Mouse (Mus musculus) common myeloid progenitor, adult 5-6 weeks (primary cell): ENCODE results near the gene Bckdha. TPM values are rescaled to one million over a fixed set of nuclear protein-coding genes. Genes with fewer than 3 reads are reported as not detected.

ENCODE experiments used
- ATAC-seq: replicated peaks from 2 replicates; pipeline ENCODE4 v1.8.0; 2016; ENCODE audit warnings: low read depth, mild to moderate bottlenecking, moderate TSS enrichment, inconsistent platforms; ENCODE audit not compliant: poor library complexity, severe bottlenecking
- total RNA-seq: library from RNA; stranded (forward); fragments of 200-1000, 187-1606 nt; gene quantifications from 2 replicates; pipeline ENCODE4 v1.2.3, GENCODE M21; 2017

The Bckdha gene
- total RNA-seq, 1 experiment from 2014 or later, result 43.8 TPM

GRCm38 (mm10) chr7:25683474-25684180 lies 24.8 kb upstream of the Bckdha start:
- peak; percentile 37 for ATAC-seq

- no peak for ATAC-seq
Observed at GRCm38 (mm10) chr7:25681341-25682231, 22.8 kb upstream of the Bckdha start.

GRCm38 (mm10) chr7:25680514-25681258 lies 21.9 kb upstream of the Bckdha start, which contains the start of gene B9d2:
Gene B9d2 (plus strand): TSS chr7:25680780.
- peak; percentile 70 for ATAC-seq

GRCm38 (mm10) chr7:25679971-25680370 lies 21.2 kb upstream of the Bckdha start:
- no peak for ATAC-seq

GRCm38 (mm10) chr7:25677013-25677412 lies 18.2 kb upstream of the Bckdha start:
- no peak for ATAC-seq

GRCm38 (mm10) chr7:25676085-25676781 lies 17.5 kb upstream of the Bckdha start:
- no peak for ATAC-seq

GRCm38 (mm10) chr7:25675405-25675804 lies 16.6 kb upstream of the Bckdha start:
- no peak for ATAC-seq

- peak; percentile 43 for ATAC-seq
Observed at GRCm38 (mm10) chr7:25674719-25675300, 16.0 kb upstream of the Bckdha start, which contains the start of gene Tmem91. Gene Tmem91 (minus strand): TSS chr7:25675166.

- peak; percentile 23 for ATAC-seq
Observed at GRCm38 (mm10) chr7:25674297-25674696, 15.5 kb upstream of the Bckdha start.

GRCm38 (mm10) chr7:25672442-25672841 lies 13.7 kb upstream of the Bckdha start:
- no peak for ATAC-seq

- ATAC-seq, result no peak
Observed at GRCm38 (mm10) chr7:25671686-25672085, 12.9 kb upstream of the Bckdha start.

- ATAC-seq, result no peak
Observed at GRCm38 (mm10) chr7:25670096-25670495, 11.3 kb upstream of the Bckdha start.

GRCm38 (mm10) chr7:25669631-25670030 lies 10.8 kb upstream of the Bckdha start:
- ATAC-seq, result no peak

GRCm38 (mm10) chr7:25669158-25669557 lies 10.4 kb upstream of the Bckdha start:
- ATAC-seq, result no peak

- ATAC-seq, result no peak
Observed at GRCm38 (mm10) chr7:25666381-25666780, 7.6 kb upstream of the Bckdha start.

- ATAC-seq, result no peak
Observed at GRCm38 (mm10) chr7:25657785-25658184, 996 bp downstream of the Bckdha start.

GRCm38 (mm10) chr7:25655601-25656428 lies 3.0 kb downstream of the Bckdha start:
- no peak for ATAC-seq

- 0 out of 2 replicates have a peak, but pooled peaks have one; percentile 11 for ATAC-seq
Observed at GRCm38 (mm10) chr7:25652244-25652759, 6.5 kb downstream of the Bckdha start.
